Mouse (Mus musculus) brown adipose tissue, adult 24 weeks (tissue): Measurements from ENCODE around the gene Nfatc2ip. TPM values are rescaled to one million over a fixed set of nuclear protein-coding genes. Genes with fewer than 3 reads are reported as not detected.
"Not testable (repeated sequence)": the region's sequence is repeated elsewhere in the genome, so short reads cannot be mapped to it uniquely, and the experiment has no call there.

ENCODE experiments used
- H3K27ac ChIP-seq: fragments of 200-500 bp; replicated peaks from 2 replicates; pipeline ENCODE4 v1.5.1; 2012; ENCODE audit warnings: low read depth, mild to moderate bottlenecking, low read length
- H3K4me1 ChIP-seq: fragments of 200-500 bp; 2 replicates; pipeline ENCODE4 v1.6.1; 2012; ENCODE audit warnings: low read length, mixed read lengths; ENCODE audit not compliant: control insufficient read depth, insufficient read depth, insufficient read length
- H3K4me3 ChIP-seq: fragments of 200-500 bp; 2 replicates; pipeline ENCODE4 v1.5.1; 2012; ENCODE audit warnings: low read depth, mild to moderate bottlenecking, low read length, moderate library complexity; ENCODE audit not compliant: insufficient read depth
- polyA plus RNA-seq: library from polyadenylated mRNA; stranded (reverse); fragments of >200 nt; gene quantifications from 2 replicates; pipeline ENCODE4 v1.2.4, GENCODE M21; 2012; ENCODE audit not compliant: missing spikeins, insufficient read depth, insufficient read length

Gene Nfatc2ip
- polyA plus RNA-seq, 1 experiment, result 2.5 TPM

- H3K4me3 ChIP-seq, result no peak overlapping the region
- H3K4me1 ChIP-seq, result no peaks in the 10 kb centered on the region
- H3K27ac ChIP-seq, result no peak overlapping the region
Measured at GRCm38 (mm10) chr7:126424161-126424560, 27.6 kb upstream of the Nfatc2ip start.

- no peaks in the 10 kb centered on the region for H3K4me1 ChIP-seq
- no peak overlapping the region for H3K4me3 ChIP-seq
- H3K27ac ChIP-seq, result no peak overlapping the region
Measured at GRCm38 (mm10) chr7:126421756-126422155, 25.2 kb upstream of the Nfatc2ip start.

- Histone ChIP-seq H3K4me1 (no peaks in the 10 kb centered on the region), H3K4me3 (no peak overlapping the region), H3K27ac (no peak overlapping the region)
Measured at GRCm38 (mm10) chr7:126418496-126418895, 22.0 kb upstream of the Nfatc2ip start.

GRCm38 (mm10) chr7:126417606-126418005 is 21.1 kb upstream of the Nfatc2ip start:
- no peak overlapping the region for H3K27ac ChIP-seq
- no peak overlapping the region for H3K4me3 ChIP-seq
- no peaks in the 10 kb centered on the region for H3K4me1 ChIP-seq

GRCm38 (mm10) chr7:126417045-126417444 is 20.5 kb upstream of the Nfatc2ip start:
- Histone ChIP-seq H3K4me3 (no peak overlapping the region), H3K27ac (no peak overlapping the region), H3K4me1 (no peaks in the 10 kb centered on the region)

GRCm38 (mm10) chr7:126416615-126417014 is 20.1 kb upstream of the Nfatc2ip start:
- Histone ChIP-seq H3K4me3 (no peak overlapping the region), H3K4me1 (no peaks in the 10 kb centered on the region), H3K27ac (no peak overlapping the region)

- Histone ChIP-seq H3K4me1 (no peaks in the 10 kb centered on the region), H3K27ac (no peak within 1 kb of the TSS), H3K4me3 (no peak within 1 kb of the TSS)
Measured at GRCm38 (mm10) chr7:126414725-126415124, 18.2 kb upstream of the Nfatc2ip start, which contains the start of gene Cd19. Gene Cd19 (minus strand): TSS chr7:126414889.

- no peaks in the 10 kb centered on the region for H3K4me1 ChIP-seq
- no peak overlapping the region for H3K27ac ChIP-seq
- H3K4me3 ChIP-seq, result no peak overlapping the region
Measured at GRCm38 (mm10) chr7:126411061-126411460, 14.5 kb upstream of the Nfatc2ip start.

- no peak overlapping the region for H3K4me3 ChIP-seq
- H3K4me1 ChIP-seq, result no peaks in the 10 kb centered on the region
- no peak overlapping the region for H3K27ac ChIP-seq
Measured at GRCm38 (mm10) chr7:126408686-126409085, 12.1 kb upstream of the Nfatc2ip start.

- not testable (repeated sequence) for H3K4me3 ChIP-seq, H3K27ac ChIP-seq, H3K4me1 ChIP-seq
Measured at GRCm38 (mm10) chr7:126402518-126402917, 6.0 kb upstream of the Nfatc2ip start.

- Histone ChIP-seq H3K4me3 (no peak overlapping the region), H3K4me1 (no peaks in the 10 kb centered on the region), H3K27ac (no peak overlapping the region)
Measured at GRCm38 (mm10) chr7:126399548-126399947, 3.0 kb upstream of the Nfatc2ip start.

- Histone ChIP-seq H3K4me3 (no peak overlapping the region), H3K27ac (no peak overlapping the region), H3K4me1 (no peaks in the 10 kb centered on the region)
Measured at GRCm38 (mm10) chr7:126397822-126398221, 1.3 kb upstream of the Nfatc2ip start.

- H3K27ac ChIP-seq, result no peak overlapping the region
- H3K4me1 ChIP-seq, result no peaks in the 10 kb centered on the region
- H3K4me3 ChIP-seq, result no peak overlapping the region
Measured at GRCm38 (mm10) chr7:126397221-126397620, 684 bp upstream of the Nfatc2ip start.

GRCm38 (mm10) chr7:126392086-126392884 is 4.3 kb downstream of the Nfatc2ip start:
- H3K4me3 ChIP-seq, H3K27ac ChIP-seq, H3K4me1 ChIP-seq: not testable (repeated sequence)

- Histone ChIP-seq H3K4me3 (no peak overlapping the region), H3K4me1 (no peaks in the 10 kb centered on the region)
Measured at GRCm38 (mm10) chr7:126388185-126388584, 8.4 kb downstream of the Nfatc2ip start.

GRCm38 (mm10) chr7:126383565-126383964 is 13.0 kb downstream of the Nfatc2ip start:
- no peak overlapping the region for H3K27ac ChIP-seq
- no peak overlapping the region for H3K4me3 ChIP-seq
- no peaks in the 10 kb centered on the region for H3K4me1 ChIP-seq

More at GRCm38 (mm10) chr7:126388185-126388584, 8.4 kb downstream of the Nfatc2ip start:
- H3K27ac ChIP-seq, result no peak overlapping the region
